Mouse (Mus musculus) olfactory bulb, adult 2 months (tissue): ENCODE data around the gene Micall1.

Source experiments
- CTCF ChIP-seq: fragments of 200-500 bp; IDR thresholded peaks from 2 replicates; pipeline ENCODE4 v1.5.1; 2012; ENCODE audit warnings: low read depth, mild to moderate bottlenecking, low read length, moderate library complexity; ENCODE audit not compliant: insufficient read depth
- POLR2A ChIP-seq: fragments of 200-500 bp; IDR thresholded peaks from 2 replicates; pipeline ENCODE4 v1.6.1; 2012; ENCODE audit warnings: mild to moderate bottlenecking, low read depth, low read length, moderate library complexity; ENCODE audit not compliant: insufficient read depth

GRCm38 (mm10) chr15:79164251-79164650 lies 55.6 kb downstream of the Micall1 start:
- no peak for TF ChIP-seq CTCF
- TF ChIP-seq POLR2A: no peak
